Mouse (Mus musculus): ENCODE results near the gene Os9.

DNA sequence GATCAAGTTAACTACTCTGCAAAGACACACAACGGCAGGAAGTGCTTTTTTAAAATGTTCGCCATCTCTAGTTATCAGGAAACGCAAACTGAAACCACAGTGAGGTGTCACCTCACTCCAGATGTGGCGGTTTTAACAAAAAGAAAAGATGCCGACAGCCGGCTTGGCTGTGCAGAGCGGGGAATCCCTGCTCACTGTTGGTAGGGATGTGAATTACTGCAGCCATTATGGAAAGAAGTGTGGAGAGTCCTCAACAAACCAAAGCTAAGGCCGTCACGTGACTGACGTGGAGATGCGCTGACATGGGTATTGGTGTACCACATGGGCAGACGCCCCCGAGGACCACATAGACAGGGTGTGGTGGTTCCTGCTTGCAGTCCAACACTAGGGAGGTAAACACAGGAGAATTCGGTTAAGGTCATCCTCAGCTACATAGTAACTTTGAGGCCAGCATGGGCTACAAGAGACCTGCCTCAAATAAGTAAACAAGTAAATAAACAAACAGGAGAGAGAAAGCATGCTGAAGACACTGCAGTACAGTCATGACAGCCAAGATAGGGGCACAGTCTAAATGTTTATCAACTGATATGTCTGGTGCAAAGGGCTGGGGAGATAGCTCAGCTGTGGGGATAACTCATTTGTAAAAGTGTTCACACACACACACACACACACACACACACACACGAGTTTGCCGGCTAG is 13.2 kb downstream of the Os9 start:
- TF ChIP-seq POLR2A (IDR thresholded peaks at IDR 0.05; ENCODE audit: extremely low read depth, insufficient read depth, low read length), result no peak
- TF ChIP-seq CTCF (IDR thresholded peaks at IDR 0.05; ENCODE audit: extremely low read depth, insufficient read depth, low read length), result no peak

All from cortical plate, adult 2 months (tissue).